Mouse (Mus musculus) midbrain, embryonic 10.5 days (tissue): Measurements from ENCODE around the gene Nol11. TPM values are rescaled to one million over a fixed set of nuclear protein-coding genes. Genes with fewer than 3 reads are reported as not detected.

Source experiments
- DNase-seq: peaks from one replicate; pipeline ENCODE4 v3.0.0-alpha.2; 2017; ENCODE audit warnings: low spot score
- H3K27ac ChIP-seq: fragments of 300-500 bp; sonication (generic); replicated peaks from 2 replicates; pipeline ENCODE4 v1.5.1; 2016; ENCODE audit warnings: mild to moderate bottlenecking
- H3K27me3 ChIP-seq: fragments of 300-500 bp; sonication (generic); 2 replicates; pipeline ENCODE4 v1.6.1; 2016; ENCODE audit warnings: low read depth, mild to moderate bottlenecking; ENCODE audit not compliant: poor library complexity, severe bottlenecking
- H3K36me3 ChIP-seq: fragments of 300-500 bp; sonication (generic); 2 replicates; pipeline ENCODE4 v1.6.1; 2016; ENCODE audit warnings: mild to moderate bottlenecking, moderate library complexity
- H3K4me1 ChIP-seq: fragments of 300-500 bp; sonication (generic); 2 replicates; pipeline ENCODE4 v1.6.1; 2016
- H3K4me3 ChIP-seq: fragments of 300-500 bp; sonication (generic); 2 replicates; pipeline ENCODE4 v1.5.1; 2016; ENCODE audit warnings: mild to moderate bottlenecking, moderate library complexity
- H3K9me3 ChIP-seq: fragments of 300-500 bp; sonication (generic); replicated peaks from 2 replicates; pipeline ENCODE4 v1.6.1; 2016; ENCODE audit warnings: mild to moderate bottlenecking
- WGBS: fragments of 180-500 bp; shearing (Covaris S2); methylation state at CpG from one replicate; pipeline ENCODE4 v1.1.7; 2016; 5-methylcytosine and 5-hydroxymethylcytosine counted together
- polyA plus RNA-seq: library from polyadenylated mRNA; unstranded; fragments of >200 nt; fragmentation: Nextera tagmentation; extraction: Ambion mirVana; gene quantifications from 2 replicates; pipeline ENCODE4 v1.2.1, GENCODE M21; 2016

Gene Nol11
- 71.0 and 71.6 TPM in 2 replicates for polyA plus RNA-seq

DNA sequence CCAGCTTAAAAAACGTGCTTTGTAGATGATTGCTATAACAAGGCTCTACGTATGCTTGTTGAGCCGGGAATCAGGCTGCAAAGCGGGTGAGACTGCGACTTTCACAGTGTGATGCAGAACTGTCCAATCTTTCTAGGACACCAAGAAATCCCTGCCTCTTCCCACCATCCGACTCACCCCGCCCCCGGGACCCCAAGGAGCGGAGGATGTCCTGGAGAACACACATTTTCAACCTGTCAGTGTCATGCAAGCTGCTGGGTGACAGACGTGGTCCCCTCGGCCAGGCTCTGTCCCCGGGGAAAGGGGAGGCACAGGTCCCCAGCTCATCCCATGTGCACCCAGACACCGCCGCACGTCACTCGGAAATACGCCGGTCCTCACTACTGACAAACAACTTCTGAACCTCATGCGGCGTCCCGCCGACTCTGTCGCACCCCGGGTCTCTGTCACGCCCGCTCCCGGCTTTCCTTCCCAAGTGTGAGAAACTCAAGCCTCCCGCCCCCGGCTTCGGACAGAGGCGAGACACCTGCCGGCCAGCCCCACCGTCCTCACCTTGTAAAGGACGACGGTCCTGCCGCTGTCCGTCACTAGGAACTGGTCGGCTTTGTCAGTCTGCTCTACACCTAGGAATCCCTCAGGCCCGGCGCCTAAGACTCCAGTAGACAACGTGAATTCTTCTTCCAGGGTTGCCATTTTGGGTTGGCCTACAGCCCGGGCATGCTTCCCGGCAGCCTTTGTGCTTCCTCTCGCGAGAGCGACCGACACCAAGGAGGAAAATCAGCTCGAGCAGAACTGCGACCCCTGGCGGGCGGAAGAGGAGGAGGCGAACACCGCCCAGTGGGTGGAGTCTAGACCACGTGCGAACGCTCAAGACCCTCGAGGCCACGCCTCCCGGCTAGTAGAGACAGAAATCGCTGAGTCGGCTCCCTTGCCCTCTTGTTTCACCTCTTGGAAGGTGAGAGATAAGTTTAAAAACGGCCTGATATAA is at the start of gene Nol11:
Nol11 (minus strand) TSS at position 817 of the 988 bp plus-strand sequence.
- under 1% methylated on average over 62 of the region's 62 CpGs for WGBS
- Histone ChIP-seq H3K4me1 (peaks cover 8% of the 10 kb centered on the region), H3K27me3 (no peaks in the 10 kb centered on the region), H3K36me3 (peaks cover 32% of the 10 kb centered on the region), H3K27ac (peak within 1 kb of the TSS; percentile 93), H3K9me3 (no peaks in the 10 kb centered on the region), H3K4me3 (peak within 1 kb of the TSS; percentile 64)
- peak; percentile 98 for DNase-seq

DNA sequence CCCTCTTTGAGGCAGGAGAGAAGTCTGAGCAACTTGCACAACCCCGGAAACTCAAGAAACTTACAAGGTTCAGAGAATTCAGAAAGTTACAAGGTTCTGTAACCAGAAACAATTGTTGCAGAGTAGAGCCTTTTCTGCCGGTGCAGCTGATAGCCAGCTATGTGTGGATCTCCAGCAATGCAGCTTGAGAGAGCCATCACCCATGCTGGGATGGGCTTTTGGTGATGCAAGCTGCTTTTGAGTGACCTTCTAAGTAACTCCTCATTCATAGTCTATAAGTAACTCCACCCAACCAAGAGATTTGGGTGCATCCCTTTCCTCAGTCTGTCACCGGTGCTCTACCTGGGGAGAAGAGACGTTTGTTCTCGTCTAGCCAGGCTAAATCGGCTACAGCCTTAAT is 49.3 kb upstream of the Nol11 start:
- no peaks in the 10 kb centered on the region for H3K9me3 ChIP-seq
- H3K4me1 ChIP-seq: peaks cover 10% of the 10 kb centered on the region
- no peak overlapping the region for H3K4me3 ChIP-seq
- 93% methylated on average over 6 of the region's 6 CpGs for WGBS
- H3K36me3 ChIP-seq: peaks cover 5% of the 10 kb centered on the region; the same call in 1 of the 2 replicates
- DNase-seq: no peak
- no peak overlapping the region for H3K27ac ChIP-seq
- no peaks in the 10 kb centered on the region for H3K27me3 ChIP-seq

DNA sequence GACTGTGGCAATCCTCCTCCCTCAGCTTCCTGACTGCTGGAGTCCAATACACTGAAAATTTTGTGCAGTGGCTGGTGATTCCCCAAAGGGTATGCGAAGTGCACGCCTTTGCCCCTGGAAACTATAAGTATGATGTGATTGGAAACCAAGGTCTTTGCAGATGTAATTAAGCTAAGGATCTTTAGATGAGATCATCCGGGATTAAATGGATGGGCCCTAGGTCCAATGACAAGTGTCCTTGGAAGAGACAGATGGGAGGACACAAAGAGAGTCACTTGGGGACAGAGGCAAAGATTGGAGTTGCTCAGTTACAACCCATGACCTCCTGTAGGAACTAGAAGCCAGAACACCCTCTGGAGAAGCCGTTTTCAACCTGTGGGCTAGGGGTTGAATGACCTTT is 48.4 kb upstream of the Nol11 start:
- 90% methylated on average over 4 of the region's 4 CpGs for WGBS
- Histone ChIP-seq H3K9me3 (no peaks in the 10 kb centered on the region), H3K36me3 (peaks cover 13% of the 10 kb centered on the region), H3K27ac (no peak overlapping the region), H3K27me3 (no peaks in the 10 kb centered on the region), H3K4me3 (no peak overlapping the region), H3K4me1 (peaks cover under 1% of the 10 kb centered on the region; the same call in 1 of the 2 replicates)
- no peak for DNase-seq

DNA sequence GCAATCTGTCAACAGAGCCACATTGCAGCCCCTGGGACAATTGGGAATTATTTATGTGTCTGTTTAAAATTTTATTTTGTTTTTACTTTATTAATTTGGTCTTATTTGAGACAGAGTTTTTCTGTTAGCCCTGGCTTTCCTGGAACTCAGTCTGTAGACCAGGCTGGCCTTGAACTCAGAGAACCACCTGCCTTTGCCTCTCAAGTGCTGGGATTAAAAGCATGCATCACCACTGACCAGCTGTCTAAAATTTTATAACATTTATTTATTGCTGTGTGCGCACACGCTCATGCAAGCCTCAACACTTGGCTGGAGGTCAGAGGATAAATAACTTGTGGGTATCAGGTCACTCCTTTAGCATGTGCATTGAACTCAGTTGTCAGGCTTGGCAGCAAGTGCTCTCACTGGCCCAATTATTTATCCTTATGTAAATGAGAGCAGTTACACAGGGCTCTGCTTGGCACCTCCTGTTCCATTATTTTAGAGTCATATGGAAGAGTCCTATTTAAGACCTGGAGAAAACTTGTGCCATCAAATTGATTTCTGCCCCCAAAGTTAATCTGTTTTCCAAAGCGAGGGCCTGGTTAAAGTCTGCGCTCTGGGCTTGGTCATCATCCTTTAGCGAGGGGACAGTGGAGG is 44.2 kb upstream of the Nol11 start:
- WGBS: 95% methylated on average over 5 of the region's 5 CpGs
- H3K27me3 ChIP-seq: no peaks in the 10 kb centered on the region
- H3K36me3 ChIP-seq: peaks cover 39% of the 10 kb centered on the region
- no peaks in the 10 kb centered on the region for H3K9me3 ChIP-seq
- H3K4me3 ChIP-seq: no peak overlapping the region
- no peak for DNase-seq
- H3K27ac ChIP-seq: no peak overlapping the region
- no peaks in the 10 kb centered on the region for H3K4me1 ChIP-seq

DNA sequence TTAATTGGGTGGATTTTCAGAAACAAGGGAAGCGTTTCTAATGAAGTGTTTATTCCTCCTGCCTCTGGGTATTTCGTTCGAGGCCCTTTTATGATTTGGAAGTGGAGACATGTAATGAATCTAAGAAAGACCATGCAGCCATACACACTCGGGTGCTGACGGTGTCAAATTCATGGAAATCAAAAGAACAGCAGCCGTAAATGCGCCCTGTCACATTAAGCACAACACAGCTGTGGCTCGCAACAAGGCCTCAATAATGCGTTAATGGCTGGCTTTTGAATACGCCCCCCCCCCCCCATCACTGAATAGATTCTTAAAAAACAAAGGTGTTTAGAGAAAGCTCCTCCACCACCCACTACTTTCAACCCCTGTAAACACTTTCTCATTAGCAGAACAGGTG is 40.9 kb upstream of the Nol11 start:
- WGBS: 89% methylated on average over 10 of the region's 10 CpGs
- no peak overlapping the region for H3K27ac ChIP-seq
- H3K4me1 ChIP-seq: no peaks in the 10 kb centered on the region
- no peak for DNase-seq
- no peaks in the 10 kb centered on the region for H3K9me3 ChIP-seq
- H3K27me3 ChIP-seq: no peaks in the 10 kb centered on the region
- H3K4me3 ChIP-seq: no peak overlapping the region
- H3K36me3 ChIP-seq: peaks cover 60% of the 10 kb centered on the region

DNA sequence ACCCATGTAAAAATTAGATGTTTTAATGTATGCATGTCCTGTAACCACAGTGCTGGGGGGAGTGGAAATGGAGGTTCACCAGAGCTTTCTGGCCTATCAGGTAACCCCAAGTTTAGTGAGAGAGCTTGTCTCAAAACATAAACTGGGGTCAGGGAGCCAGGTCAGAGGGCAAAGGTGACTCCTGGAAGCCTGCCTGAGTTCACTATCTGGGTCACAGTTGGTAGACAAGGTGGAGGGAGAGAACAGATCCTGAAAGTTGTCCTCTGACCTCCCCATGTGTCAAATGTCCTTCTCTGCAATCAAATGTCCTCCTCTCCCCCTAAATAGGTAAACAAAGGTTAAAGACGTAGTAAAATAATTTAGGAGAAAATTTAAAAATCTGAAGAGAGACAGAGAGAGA is 37.2 kb upstream of the Nol11 start:
- Histone ChIP-seq H3K4me1 (peaks cover 10% of the 10 kb centered on the region; the same call in 1 of the 2 replicates), H3K27me3 (no peaks in the 10 kb centered on the region), H3K27ac (no peak overlapping the region), H3K4me3 (no peak overlapping the region), H3K9me3 (no peaks in the 10 kb centered on the region), H3K36me3 (peaks cover 36% of the 10 kb centered on the region)
- no peak for DNase-seq
- WGBS: 93% methylated on average over 1 of the region's 1 CpGs

DNA sequence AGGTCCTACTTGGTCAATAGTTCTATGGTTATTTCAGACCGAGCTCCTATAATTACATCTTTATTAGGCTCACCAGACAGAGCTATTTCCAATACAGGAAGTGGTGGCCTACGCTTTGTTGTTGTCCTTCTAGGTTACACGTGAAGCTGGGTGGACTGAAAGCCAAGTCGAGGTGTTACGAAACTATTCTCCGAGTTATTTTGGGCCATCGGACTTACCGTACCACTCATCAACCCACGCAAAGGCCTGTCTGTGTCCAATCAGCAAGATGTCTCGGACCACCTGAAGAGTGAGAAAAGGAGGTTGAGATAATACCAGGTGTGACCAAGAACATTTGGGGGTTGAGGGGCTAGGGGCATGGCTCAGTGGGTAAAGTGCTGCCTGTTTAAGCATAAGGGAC is 36.8 kb upstream of the Nol11 start:
- Histone ChIP-seq H3K4me3 (no peak overlapping the region), H3K27ac (no peak overlapping the region), H3K9me3 (no peaks in the 10 kb centered on the region), H3K4me1 (peaks cover 10% of the 10 kb centered on the region; the same call in 1 of the 2 replicates), H3K27me3 (no peaks in the 10 kb centered on the region), H3K36me3 (peaks cover 32% of the 10 kb centered on the region)
- 97% methylated on average over 10 of the region's 10 CpGs for WGBS
- no peak for DNase-seq

DNA sequence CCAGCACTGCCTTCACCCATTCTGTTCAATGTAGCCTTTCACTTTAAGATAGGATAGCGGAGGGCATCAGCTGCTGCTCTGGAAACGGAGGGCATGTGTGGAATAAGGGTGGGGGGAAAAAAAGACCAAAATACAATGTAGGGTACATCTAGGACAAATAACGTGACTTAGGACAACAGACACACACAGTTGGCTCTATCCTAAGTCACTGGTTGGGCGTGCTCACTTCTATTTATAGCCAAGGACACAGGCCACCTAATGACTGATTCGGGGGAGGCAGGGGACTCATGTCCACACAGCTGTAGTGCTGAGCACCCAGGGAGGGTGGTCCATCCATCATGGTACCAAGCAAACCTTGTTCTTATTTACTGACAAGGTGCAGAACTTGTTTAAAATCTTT is 36.1 kb upstream of the Nol11 start:
- Histone ChIP-seq H3K9me3 (no peaks in the 10 kb centered on the region), H3K4me1 (peaks cover 10% of the 10 kb centered on the region; the same call in 1 of the 2 replicates), H3K27ac (no peak overlapping the region), H3K4me3 (no peak overlapping the region), H3K36me3 (peaks cover 31% of the 10 kb centered on the region), H3K27me3 (no peaks in the 10 kb centered on the region)
- no peak for DNase-seq
- 89% methylated on average over 5 of the region's 5 CpGs for WGBS

DNA sequence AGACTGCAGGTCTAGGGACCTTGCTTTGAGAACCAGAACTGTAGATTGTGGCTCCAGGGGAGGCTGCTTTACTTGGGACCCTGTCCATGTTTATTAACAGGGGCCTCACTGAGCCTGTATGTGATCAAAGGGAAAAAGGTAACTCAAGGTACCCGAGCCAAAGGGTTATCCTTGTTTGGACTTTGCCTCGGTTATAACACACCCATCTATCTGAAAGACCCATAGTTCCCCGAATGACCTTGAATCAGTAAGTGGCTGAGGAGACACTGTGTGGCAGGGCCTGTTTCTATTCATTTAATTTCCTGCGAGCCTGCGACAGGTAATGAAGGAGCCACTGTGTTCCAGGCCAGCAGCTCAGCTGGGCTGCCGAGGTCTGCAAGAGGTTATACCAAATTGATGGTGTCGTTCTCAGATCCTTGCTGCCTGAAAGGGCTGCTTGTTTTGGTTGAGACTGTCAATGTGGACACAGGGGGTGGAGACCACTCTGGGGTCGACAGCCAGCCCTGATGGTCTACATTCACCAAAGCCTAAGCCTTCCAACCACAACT is 34.6 kb upstream of the Nol11 start:
- Histone ChIP-seq H3K36me3 (peaks cover 25% of the 10 kb centered on the region), H3K9me3 (no peaks in the 10 kb centered on the region), H3K27me3 (no peaks in the 10 kb centered on the region), H3K4me1 (peaks cover 10% of the 10 kb centered on the region; the same call in 1 of the 2 replicates), H3K27ac (no peak overlapping the region), H3K4me3 (no peak overlapping the region)
- WGBS: 79% methylated on average over 8 of the region's 8 CpGs
- DNase-seq: no peak

DNA sequence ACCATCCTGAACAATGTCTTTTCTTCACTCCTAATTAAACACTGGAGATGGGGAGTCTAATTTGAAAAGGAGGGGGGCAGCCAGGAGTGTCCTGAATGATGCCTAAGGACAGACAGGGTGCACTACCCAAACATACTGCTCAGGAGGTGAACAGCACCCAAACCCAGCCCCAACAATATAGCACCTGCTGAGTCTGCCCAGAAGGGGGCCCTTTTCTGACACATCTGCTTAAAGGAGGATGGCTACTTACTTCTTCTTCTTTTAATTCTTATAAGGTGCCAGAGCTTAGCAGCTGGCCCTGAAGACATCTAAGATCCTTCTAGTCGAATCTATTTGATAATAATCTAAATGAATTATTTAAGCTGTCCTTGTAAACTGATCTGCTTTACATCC is 34.0 kb upstream of the Nol11 start:
- no peak overlapping the region for H3K27ac ChIP-seq
- no peaks in the 10 kb centered on the region for H3K27me3 ChIP-seq
- peaks cover 19% of the 10 kb centered on the region for H3K36me3 ChIP-seq
- no peaks in the 10 kb centered on the region for H3K9me3 ChIP-seq
- peaks cover 10% of the 10 kb centered on the region; the same call in 1 of the 2 replicates for H3K4me1 ChIP-seq
- no peak for DNase-seq
- WGBS: 90% methylated on average over 1 of the region's 1 CpGs
- H3K4me3 ChIP-seq: no peak overlapping the region

DNA sequence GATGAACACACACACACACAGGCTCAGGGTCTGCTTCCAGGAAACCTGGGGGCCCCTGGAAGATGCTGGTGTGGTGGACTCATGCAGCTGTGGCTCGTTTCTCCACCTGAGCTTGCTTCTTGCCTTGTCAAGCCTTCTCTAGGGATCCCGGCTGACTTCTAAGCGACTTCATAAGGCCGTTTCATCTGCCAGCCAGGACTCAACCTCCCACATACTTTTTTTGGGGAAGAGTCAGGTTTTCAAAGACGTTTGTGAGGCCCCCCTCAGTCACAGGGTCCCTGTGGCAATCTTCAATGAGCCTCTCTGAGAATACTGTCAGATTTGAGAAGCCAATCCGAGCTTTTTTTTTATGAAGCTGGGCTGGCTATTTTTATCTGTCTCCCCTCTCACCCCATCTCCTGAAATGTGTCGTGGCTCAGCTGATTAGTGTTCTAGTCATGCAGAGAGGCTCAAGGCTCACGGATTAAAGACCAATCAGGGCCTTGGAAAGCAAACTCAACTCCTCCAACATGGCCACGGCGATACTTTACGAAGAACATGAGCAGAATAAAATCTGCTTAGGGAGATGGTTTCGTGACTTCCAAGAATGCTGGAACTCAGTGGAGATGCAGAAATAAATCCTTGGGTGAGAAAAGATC is 33.5 kb upstream of the Nol11 start:
- H3K9me3 ChIP-seq: no peaks in the 10 kb centered on the region
- H3K27me3 ChIP-seq: no peaks in the 10 kb centered on the region
- DNase-seq: no peak
- no peak overlapping the region; the same call in 1 of the 2 replicates for H3K27ac ChIP-seq
- H3K4me3 ChIP-seq: no peak overlapping the region
- H3K4me1 ChIP-seq: peaks cover 10% of the 10 kb centered on the region; the same call in 1 of the 2 replicates
- WGBS: 77% methylated on average over 12 of the region's 12 CpGs
- peaks cover 14% of the 10 kb centered on the region for H3K36me3 ChIP-seq

DNA sequence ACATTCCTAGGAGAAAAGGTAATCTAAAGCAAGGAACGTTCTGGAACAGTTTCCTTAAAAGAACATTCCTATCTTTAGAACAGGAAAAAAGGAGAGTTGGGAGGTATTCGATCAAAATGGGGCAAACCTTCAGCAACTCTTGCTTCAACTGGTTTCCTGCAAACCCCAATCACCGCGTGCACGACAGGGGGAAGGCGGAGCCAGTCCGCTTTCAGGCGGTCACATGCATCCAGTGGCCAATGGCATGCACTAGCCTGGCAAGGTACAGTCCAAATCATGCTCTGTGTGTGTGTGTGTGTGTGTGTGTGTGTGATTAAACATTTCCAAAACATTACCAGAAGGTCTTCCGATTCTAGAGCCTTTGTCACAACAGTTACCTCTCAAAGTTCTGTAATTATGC is 25.9 kb upstream of the Nol11 start:
- WGBS: 88% methylated on average over 9 of the region's 9 CpGs
- H3K27ac ChIP-seq: no peak overlapping the region
- DNase-seq: no peak
- peaks cover 17% of the 10 kb centered on the region for H3K36me3 ChIP-seq
- H3K9me3 ChIP-seq: no peaks in the 10 kb centered on the region
- H3K4me3 ChIP-seq: no peak overlapping the region
- H3K27me3 ChIP-seq: no peaks in the 10 kb centered on the region
- peaks cover 7% of the 10 kb centered on the region; the same call in 1 of the 2 replicates for H3K4me1 ChIP-seq
